Mouse (Mus musculus): ENCODE results near the gene Mtfmt.

The Mtfmt gene

DNA sequence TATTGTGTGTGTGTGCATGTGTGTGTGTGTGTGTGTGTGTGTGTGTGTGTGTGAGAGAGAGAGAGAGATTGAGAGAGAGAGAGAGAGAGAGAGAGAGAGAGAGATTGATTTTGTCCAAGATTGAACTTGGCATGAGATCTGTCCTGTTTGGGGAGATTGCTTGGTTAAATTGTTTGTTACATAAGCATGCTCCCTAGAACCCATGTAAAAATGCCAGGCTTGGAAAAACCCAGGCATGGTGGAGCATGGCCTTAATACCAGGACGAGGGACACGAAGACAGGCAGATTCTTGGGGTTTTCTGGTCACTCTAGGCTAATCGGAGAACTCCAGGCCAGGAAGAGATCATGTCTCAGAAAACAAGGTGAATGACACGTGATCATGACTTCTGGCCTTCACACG lies 7.6 kb upstream of the Mtfmt start:
- no peak for DNase-seq

DNA sequence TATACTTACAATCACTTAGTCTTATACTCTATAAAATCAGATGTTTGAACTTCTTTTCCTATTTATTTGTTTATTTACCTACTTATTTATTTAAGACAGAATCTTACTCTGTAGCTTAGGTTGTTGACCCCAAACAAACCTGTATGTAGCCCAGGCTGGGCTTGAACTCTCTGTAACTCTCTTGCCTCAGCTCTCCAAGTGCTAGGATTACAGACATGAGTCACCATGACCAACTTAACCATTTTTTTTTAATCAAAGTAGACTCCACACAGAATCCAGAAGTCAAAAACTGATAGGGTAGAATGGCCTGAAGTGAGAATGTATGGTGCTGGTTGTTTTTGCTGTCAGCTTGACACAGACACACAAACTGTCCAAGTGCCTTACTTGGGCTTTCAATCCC lies 5.2 kb upstream of the Mtfmt start:
- DNase-seq: no peak

DNA sequence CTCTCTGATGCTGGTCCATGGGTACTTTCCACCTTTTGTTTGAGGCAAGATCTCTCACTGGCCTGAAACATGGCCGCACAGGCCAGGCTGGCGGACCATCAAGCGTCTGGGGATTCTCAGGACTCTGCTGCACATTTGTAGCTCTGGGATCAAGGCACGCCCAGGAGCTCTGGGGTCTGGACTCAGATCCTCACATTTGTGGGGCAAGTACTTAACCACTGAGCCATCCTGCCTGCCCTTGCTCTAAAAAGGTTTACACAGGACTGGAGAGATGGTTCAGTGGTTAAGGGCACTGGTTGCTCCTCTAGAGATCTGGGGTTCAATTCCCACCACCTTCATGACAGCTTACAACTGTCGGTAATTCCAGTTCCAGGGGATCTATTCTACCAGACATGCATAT lies 4.7 kb upstream of the Mtfmt start:
- DNase-seq: no peak

- peak; percentile 47 to 75 for DNase-seq
Observed at GRCm38 (mm10) chr9:65432236-65432635, 3.3 kb upstream of the Mtfmt start.

DNA sequence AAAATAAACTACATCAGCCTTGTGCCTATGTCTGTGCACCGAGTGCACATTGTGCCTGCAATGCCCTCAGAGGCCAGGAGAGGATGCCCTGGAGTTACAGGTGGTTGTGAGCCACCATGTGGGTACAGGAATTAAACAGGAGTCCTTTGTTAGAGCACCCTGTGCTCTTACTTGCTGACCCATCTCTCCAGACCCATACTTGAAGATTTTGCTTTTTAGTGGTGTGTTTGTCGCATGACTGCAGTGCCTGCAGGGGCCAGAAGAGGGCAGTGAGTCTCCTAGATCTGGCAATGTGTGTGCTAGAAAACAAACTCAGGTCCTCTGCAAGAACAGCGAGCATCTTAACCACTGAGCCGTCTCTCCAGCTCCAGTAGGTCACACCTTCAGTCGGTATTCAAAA lies 1.4 kb upstream of the Mtfmt start:
- peak; percentile 12 to 45 for DNase-seq

DNA sequence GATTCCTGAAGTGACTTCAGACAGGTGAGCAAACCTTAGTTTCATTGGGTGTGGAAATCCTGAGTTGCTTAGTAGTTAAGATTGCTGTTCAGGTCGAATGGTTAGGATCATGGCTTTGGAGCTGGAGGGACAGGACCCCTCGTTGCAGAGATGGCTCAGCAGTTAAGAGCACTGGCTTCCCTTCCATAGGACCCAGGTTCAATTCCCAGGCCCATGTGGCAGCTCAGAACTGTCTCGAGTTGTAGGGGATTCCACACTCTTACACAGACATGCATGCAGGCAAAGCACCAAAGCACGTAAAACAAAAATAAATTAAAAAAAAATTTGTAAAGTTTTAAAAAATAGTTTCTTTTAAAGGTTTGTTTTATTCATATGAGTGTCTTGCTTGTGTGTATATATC lies 371 bp upstream of the Mtfmt start:
- DNase-seq: no peak

GRCm38 (mm10) chr9:65444692-65445091 lies 9.1 kb downstream of the Mtfmt start:
- DNase-seq: no peak

DNA sequence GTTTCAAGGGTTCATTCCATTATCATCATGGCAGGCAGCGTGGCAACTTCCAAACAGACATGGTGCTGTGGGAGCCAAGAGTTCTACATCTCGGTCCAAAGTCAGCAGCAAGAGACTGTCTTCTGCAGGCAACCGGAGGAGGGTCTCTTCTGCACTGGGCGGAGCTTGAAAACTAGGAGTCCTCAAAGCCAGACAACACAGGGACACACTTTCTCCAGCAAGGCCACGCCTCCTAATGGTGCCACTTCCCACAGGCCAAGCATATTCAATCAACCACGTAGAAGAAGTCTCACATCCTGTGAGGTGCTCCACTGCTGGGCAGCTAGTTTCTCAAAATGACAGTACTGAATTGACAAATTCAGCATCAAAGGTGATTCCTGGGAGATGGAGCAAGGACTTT lies 12.4 kb downstream of the Mtfmt start:
- no peak for DNase-seq

DNA sequence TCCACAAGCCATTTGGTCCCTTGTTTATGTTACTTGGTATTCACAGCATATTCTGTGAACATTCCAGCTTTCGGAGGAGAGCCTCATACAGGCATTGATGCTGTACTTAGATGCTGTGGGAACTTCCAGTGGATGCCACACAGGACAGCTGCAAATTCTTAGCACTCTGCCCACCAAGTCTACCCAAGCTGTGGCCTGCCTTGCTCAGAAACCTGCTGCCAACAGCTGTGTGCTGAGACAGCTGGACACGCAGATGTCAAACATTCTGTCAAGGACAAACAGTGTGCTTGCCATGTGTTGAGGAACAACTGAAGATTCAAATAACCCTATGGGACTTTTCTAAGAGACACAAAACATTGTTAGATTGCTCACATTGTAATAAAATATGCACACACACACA lies 23.4 kb downstream of the Mtfmt start:
- DNase-seq: no peak

DNA sequence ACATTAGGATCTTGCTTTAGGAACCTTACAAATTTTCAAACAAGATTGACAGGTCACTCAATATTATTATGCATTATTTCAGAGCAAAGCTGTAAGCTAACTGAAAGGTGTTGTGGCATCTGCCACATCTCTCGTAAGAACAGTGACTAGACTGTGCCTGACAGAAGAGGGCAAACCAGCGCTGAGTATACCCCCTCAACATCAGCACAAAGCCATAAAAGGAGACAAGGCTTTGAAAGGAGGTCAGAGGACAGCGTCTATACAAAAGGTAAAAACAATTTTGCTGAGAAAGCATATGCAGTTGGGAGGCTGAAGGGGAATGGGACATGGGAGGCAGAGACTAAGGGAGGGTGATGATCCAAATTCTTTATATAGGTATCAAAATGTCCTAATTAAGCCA lies 24.6 kb downstream of the Mtfmt start:
- no peak for DNase-seq

GRCm38 (mm10) chr9:65460732-65461442 lies 25.3 kb downstream of the Mtfmt start, which contains the start of gene Spg21:
Gene Spg21 (plus strand): TSS chr9:65460947.
- peak; percentile 95 to 98 for DNase-seq

- no peak for DNase-seq
Observed at GRCm38 (mm10) chr9:65462544-65462943, 27.0 kb downstream of the Mtfmt start.

- DNase-seq: no peak
Observed at GRCm38 (mm10) chr9:65464161-65464560, 28.6 kb downstream of the Mtfmt start.

DNA sequence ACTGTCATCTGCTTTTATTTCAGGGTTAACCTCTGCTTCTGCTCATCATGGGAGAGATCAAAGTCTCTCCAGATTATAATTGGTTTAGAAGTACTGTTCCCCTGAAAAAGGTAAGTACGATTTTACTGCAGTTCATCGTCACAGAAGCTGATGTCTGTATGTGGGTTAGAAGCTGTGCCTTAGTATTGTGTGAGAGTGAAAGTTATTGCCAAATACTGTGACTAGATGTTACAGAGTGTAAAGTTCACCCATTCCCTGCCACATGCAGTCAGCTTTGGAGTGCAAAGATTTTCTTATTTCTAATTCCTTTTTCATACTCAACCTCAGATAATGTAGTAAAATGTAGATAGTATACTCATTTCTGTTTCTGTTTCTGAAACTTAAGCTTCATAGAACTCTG lies 29.7 kb downstream of the Mtfmt start:
- no peak for DNase-seq

GRCm38 (mm10) chr9:65467686-65468085 lies 32.1 kb downstream of the Mtfmt start:
- DNase-seq: no peak

DNA sequence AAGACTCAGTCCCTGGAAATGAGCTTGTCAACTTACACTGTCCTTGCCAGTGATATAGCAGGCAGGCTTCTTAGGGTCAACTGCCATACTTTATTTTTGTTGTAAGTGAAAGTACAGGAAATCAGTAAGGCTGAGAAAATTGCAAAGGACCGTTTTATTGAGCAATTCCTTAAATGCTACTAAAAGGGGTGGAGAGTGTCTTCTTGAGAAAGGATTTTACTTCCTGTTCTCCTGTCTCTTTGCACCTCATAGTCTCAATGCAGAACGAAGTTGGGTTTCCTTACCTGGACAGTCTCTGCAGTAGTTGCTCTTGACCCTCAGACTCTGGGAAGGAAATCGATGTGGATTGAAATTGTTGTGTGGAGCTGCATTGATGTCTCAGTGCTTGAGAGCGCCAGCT lies 37.2 kb downstream of the Mtfmt start:
- no peak for DNase-seq

GRCm38 (mm10) chr9:65479158-65479557 lies 43.6 kb downstream of the Mtfmt start:
- DNase-seq: no peak

DNA sequence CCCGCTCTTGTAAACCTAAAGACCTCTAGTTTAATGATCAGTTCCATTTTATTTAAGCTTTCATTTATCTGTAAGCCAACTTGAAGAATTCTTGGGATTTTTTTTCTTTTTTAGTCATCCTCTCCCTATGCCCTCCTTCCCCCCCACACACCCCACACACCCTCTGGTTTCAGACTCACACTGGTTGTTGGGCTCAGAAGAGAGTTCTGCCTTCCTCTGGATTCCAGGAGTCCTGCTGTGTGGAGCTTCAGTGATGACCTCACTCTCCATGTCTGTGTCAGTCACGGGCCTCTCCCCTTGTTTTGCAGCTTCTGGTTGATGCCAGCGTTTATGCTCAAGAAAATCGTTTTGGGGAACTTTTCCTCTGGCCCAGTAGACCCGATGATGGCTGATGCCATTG lies 44.5 kb downstream of the Mtfmt start:
- no peak for DNase-seq

DNA sequence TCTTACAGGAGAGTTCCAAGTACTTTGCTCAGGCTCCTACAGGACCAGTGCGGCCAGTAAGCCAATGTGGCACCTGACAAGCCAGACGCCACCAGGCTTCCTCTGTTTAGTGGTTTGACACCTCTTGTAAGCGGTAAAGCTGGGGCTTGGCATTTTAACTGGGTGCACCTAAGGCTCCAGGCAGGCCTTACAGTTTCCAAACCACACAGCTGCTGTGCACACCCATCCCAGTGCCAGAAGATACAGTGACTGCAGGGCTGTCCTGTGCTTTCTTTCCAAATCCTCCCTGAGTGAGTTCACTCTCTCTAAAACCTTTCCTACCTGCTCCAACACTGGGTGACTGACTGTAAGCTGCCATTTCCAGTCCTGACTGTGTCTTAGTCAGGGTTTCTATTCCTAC lies 55.9 kb downstream of the Mtfmt start:
- DNase-seq: no peak

DNA sequence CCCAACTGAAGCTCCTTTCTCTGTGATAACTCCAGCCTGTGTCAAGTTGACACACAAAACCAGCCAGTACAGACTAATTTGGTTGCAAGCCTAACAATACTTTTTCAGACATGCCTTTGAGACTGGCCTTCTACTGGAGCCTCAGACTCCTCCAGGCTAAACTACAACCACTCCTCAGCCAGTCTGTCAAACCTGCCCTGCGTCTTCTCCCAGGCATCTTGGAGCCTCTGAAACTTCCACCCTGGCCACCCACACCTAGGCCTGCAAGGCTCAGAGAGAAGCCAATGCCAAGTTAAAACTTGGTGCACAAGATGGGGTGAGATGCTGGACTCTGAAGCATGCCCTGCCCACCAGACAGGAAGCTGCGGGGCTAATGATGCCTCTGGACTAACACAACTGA lies 56.8 kb downstream of the Mtfmt start:
- DNase-seq: no peak

DNA sequence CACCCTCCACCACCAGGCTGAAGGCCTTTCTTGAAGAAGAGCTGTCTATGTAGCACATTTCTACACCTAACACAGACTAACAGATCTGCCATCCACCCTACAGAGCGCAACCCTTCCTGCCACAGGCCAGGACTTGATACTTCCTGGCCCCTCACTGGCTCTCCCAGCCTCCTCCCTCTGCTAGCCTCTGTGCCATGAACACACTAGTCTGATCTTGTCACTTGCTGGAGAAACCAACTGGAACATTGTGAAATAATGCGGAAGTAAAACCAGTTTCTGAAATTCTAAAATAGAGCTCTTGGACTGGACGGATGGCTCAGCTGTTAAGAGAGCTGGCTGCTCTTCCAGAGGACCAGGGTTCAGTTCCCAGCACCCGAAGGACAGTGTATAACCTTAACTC lies 57.3 kb downstream of the Mtfmt start:
- no peak for DNase-seq

DNA sequence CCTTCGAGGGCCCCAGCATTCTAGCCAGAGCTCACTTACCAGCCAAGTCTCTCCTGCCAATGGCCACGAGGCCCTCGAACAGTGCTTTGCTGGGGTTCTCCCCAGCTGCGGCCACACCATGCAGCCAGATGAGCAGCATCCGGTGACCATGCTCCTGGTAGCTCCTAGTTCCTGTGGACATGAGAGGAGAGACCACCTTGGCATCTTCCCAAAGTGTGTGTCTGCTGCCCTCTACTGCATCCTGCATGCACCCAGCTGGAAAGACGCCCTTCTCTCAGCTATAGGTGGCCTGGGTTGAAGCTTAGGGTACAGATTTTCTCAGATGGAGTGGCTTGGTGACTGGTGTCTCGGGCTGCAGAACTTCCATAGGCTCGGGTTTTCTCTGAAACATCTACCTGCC lies 66.6 kb downstream of the Mtfmt start:
- DNase-seq: no peak

All from spleen, adult 18-20 months (tissue).